Mouse (Mus musculus): ENCODE measurements at regions not wholly inside any gene's neighbourhood (a gene's known extent, or its start where the extent isn't known, plus 50 kb on each side); places are given as distances from the start of the nearest gene placed in this dataset.

DNA sequence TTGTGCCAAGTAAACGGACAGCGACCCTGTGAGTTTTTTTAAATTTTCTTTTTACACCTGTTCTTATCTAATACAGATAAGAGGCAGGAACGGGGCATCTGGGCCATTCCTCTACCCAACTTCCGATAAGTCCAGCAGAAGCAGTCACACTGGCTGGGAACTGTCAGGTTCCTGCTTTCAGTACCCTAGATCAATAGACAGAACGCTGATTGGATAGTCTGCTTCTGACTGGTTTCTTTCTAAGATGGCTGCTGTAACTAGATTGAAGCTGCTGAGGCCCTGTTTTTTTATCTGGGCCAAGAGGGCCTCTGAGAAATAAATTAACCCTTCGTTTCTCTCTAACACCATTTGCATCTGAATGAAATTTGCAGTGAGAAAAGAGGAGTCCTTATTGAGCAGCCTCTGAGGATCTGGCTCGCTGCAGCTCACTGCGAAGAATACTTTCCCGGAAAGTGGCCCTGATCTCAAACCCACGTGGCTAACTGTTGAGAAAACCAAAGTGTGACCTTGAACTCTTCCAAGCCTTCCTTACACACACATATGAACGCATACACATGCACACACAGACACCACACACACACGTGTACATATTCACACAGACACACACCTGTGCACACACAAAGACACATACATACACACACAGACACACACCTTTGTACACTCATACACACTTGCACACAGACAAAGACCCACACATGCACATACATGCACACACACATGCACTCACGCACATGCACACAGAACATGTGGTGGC is 253.8 kb downstream of the Irs2 start:
- no peak for ATAC-seq (replicated peaks; ENCODE audit: insufficient number of reproducible peaks, low FRiP score, low TSS enrichment, poor library complexity, severe bottlenecking)

GRCm38 (mm10) chr8:10753056-10753455 is 255.2 kb downstream of the Irs2 start:
- no peak for ATAC-seq (replicated peaks; ENCODE audit: insufficient number of reproducible peaks, low FRiP score, low TSS enrichment, poor library complexity, severe bottlenecking)

DNA sequence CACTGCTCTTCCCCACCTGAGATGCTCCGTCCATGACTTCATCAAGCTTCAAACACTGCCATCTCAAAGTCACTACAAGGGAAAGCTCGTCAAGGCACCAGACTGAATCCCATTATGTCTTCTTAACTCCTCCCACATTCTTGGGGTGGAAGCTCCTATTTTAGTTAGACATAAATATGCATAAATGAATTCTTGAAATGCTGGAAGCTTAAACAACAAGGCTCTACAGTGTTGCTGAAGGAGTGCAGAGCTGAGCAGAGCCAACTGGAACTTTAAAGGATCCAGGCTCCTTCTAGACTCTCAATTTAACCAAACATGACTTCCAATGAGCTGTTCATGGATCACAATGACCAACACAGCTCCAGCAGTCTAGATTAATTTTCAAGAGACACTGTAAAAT is 261.1 kb downstream of the Irs2 start:
- ATAC-seq (replicated peaks; ENCODE audit: insufficient number of reproducible peaks, low FRiP score, low TSS enrichment, poor library complexity, severe bottlenecking) = no peak

- no peak for ATAC-seq (replicated peaks; ENCODE audit: insufficient number of reproducible peaks, low FRiP score, low TSS enrichment, poor library complexity, severe bottlenecking)
Observed at GRCm38 (mm10) chr8:10743241-10743640, 265.0 kb downstream of the Irs2 start.

- no peak for ATAC-seq (replicated peaks; ENCODE audit: insufficient number of reproducible peaks, low FRiP score, low TSS enrichment, poor library complexity, severe bottlenecking)
Observed at GRCm38 (mm10) chr8:10740837-10741236, 267.4 kb downstream of the Irs2 start.

- ATAC-seq (replicated peaks; ENCODE audit: insufficient number of reproducible peaks, low FRiP score, low TSS enrichment, poor library complexity, severe bottlenecking) = no peak
Observed at GRCm38 (mm10) chr8:10738486-10739081, 269.7 kb downstream of the Irs2 start.

DNA sequence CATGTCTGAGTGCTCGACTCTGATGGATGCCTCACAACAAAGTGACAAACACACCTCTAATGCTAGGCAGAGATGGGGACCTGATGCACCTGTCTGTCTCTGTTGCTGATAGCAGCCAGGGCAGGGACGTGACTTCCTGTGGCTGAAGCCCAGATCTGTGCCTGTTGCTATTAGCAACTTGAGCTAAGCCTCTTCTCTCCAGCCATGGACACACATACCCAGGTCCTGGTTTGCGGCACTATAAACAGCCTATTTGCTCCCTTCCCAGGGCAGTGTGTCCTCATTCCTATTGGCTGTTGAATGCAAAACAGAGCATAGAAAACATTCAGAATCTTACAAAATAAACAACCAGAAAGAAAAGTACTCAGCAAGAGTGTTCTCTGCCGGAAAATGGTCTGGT is 273.5 kb downstream of the Irs2 start:
- ATAC-seq (replicated peaks; ENCODE audit: insufficient number of reproducible peaks, low FRiP score, low TSS enrichment, poor library complexity, severe bottlenecking) = no peak

DNA sequence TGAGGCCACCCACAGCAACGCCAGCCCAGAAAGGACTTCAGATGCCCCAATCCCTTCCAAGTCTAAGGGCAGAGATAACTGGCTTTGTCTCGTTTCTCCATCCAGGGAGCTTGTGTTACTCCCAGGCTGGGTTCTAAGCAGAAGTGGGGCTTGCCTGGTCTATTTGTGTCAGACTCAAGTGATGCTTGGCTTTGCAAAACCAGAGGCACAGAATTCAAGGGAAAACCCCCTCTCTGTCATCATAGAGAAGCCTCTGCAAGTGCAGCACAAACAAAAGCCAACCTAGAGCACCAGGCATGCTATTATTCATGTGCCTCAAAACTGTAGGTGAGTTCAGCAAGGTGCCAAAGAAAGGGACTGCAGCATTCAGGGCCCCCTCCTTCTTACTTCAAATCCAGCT is 284.9 kb downstream of the Irs2 start:
- ATAC-seq (replicated peaks; ENCODE audit: insufficient number of reproducible peaks, low FRiP score, low TSS enrichment, poor library complexity, severe bottlenecking) = no peak

GRCm38 (mm10) chr8:10722742-10723141 is 285.5 kb downstream of the Irs2 start:
- ATAC-seq (replicated peaks; ENCODE audit: insufficient number of reproducible peaks, low FRiP score, low TSS enrichment, poor library complexity, severe bottlenecking) = no peak

- no peak for ATAC-seq (replicated peaks; ENCODE audit: insufficient number of reproducible peaks, low FRiP score, low TSS enrichment, poor library complexity, severe bottlenecking)
Observed at GRCm38 (mm10) chr8:10722342-10722741, 285.9 kb downstream of the Irs2 start.

- ATAC-seq (replicated peaks; ENCODE audit: insufficient number of reproducible peaks, low FRiP score, low TSS enrichment, poor library complexity, severe bottlenecking) = no peak
Observed at GRCm38 (mm10) chr8:10721146-10721862, 287.0 kb downstream of the Irs2 start.

DNA sequence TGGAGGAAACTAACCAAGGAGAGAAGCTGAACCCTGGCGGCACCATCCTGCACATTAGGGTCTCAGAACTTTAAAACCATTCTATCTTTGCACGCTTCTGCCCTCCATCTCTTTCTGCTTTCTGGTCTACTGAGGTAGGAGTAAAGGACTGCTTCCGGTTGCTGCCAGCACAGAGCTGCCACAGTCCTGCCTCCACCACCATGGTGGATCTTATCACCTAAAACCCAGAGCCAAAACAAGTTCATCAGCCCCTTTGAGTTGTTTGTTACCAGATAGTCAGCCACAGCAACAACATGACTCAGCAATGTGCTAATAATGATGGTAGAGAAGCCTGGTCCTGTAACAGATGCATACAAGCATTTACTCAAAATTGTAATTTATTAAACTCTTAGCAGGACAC is 287.9 kb downstream of the Irs2 start:
- ATAC-seq (replicated peaks; ENCODE audit: insufficient number of reproducible peaks, low FRiP score, low TSS enrichment, poor library complexity, severe bottlenecking) = no peak

GRCm38 (mm10) chr8:10719411-10719810 is 288.8 kb downstream of the Irs2 start:
- ATAC-seq (replicated peaks; ENCODE audit: insufficient number of reproducible peaks, low FRiP score, low TSS enrichment, poor library complexity, severe bottlenecking) = no peak

- no peak for ATAC-seq (replicated peaks; ENCODE audit: insufficient number of reproducible peaks, low FRiP score, low TSS enrichment, poor library complexity, severe bottlenecking)
Observed at GRCm38 (mm10) chr8:10717297-10717696, 291.0 kb downstream of the Irs2 start.

DNA sequence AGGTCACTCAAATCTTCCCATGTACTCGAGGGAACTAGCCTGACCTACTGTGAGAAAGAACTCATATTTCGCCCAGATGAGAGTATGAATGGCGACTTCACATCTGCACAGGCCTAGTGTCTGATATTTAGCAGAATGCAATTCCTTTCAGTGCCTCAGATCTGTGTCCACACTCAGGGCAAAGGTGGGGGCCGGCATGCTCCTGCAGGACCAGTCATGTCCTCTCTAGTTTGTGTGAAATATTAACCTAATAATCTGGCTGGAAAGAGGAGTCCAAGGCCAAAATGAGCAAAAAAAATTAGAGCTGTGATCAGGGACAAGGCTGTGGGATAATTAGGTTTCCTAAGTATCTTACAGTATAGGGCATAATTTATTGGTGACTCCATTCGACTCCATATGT is 292.1 kb downstream of the Irs2 start:
- no peak for ATAC-seq (replicated peaks; ENCODE audit: insufficient number of reproducible peaks, low FRiP score, low TSS enrichment, poor library complexity, severe bottlenecking)

- no peak for ATAC-seq (replicated peaks; ENCODE audit: insufficient number of reproducible peaks, low FRiP score, low TSS enrichment, poor library complexity, severe bottlenecking)
Observed at GRCm38 (mm10) chr8:10713515-10714042, 294.7 kb downstream of the Irs2 start.

DNA sequence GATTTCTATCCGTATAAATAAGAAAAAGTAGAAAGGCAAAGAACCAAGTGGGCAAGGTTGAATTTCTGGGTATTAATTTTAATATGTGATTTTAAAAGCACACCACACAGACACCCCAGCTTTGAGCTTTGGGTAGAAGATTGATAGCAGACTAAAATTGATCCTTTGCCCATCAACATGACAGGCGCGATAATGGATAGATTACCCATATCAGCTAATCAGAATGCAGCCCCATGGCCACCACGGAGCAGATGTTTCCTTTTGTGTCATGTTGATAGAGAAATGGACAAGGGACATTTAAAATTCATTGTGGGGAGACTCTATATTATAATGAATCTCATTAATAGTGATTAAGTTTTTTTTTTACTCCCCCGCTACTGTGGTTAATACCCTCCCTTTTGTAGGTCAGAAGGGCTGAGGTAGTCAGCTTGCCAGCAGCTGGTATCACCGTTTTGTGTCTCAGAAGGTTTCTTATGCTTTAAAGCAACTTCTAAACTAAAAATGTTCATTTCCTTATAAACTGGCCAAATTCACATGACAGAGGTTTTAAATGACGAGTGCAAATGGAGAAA is 296.1 kb downstream of the Irs2 start:
- ATAC-seq (replicated peaks; ENCODE audit: insufficient number of reproducible peaks, low FRiP score, low TSS enrichment, poor library complexity, severe bottlenecking) = no peak

DNA sequence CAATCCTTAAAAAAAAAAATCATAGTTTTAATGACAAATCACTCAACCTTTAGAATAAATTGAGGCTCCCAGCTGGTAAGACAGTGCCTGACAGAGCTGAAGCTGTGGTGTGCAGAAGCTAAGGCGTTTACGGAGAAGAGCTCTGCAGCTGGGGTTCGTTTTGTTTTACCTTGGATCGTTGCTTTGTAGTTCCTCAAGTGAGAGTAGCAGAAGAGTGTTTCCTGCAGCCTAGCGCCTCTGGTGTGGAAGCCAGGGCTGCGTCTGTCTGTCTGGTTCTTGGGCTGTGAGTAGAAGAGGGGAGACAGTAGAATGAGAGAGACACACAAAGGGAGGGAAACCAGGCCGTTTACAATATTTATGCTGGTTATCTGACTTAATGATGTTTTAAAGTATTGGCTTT is 296.8 kb downstream of the Irs2 start:
- ATAC-seq (replicated peaks; ENCODE audit: insufficient number of reproducible peaks, low FRiP score, low TSS enrichment, poor library complexity, severe bottlenecking) = no peak

- no peak for ATAC-seq (replicated peaks; ENCODE audit: insufficient number of reproducible peaks, low FRiP score, low TSS enrichment, poor library complexity, severe bottlenecking)
Observed at GRCm38 (mm10) chr8:10708509-10708908, 299.7 kb downstream of the Irs2 start.
